Mouse (Mus musculus) bone marrow, adult 2 months (tissue): ENCODE measurements at regions not wholly inside any gene's neighbourhood (a gene's known extent, or its start where the extent isn't known, plus 50 kb on each side); places are given as distances from the start of the nearest gene placed in this dataset.

Experiments
- CTCF ChIP-seq: fragments of 200-500 bp; IDR thresholded peaks from 2 replicates; pipeline ENCODE4 v1.5.1; 2011; ENCODE audit warnings: low read length, control low read depth; ENCODE audit not compliant: control insufficient read depth, insufficient read depth
- POLR2A ChIP-seq: fragments of 200-500 bp; IDR thresholded peaks from 2 replicates; pipeline ENCODE4 v1.6.1; 2011; ENCODE audit warnings: low read depth, mild to moderate bottlenecking, control low read depth, low read length, borderline replicate concordance; ENCODE audit not compliant: control insufficient read depth

- TF ChIP-seq CTCF: no peak
- TF ChIP-seq POLR2A: no peak
Observed at GRCm38 (mm10) chr4:93450831-93451230, 115.5 kb upstream of the Tusc1 start.
